Mouse (Mus musculus): ENCODE measurements around the gene Cdkn3.
"Not testable (repeated sequence)": the region's sequence is repeated elsewhere in the genome, so short reads cannot be mapped to it uniquely, and the experiment has no call there.

Cdkn3 gene

DNA sequence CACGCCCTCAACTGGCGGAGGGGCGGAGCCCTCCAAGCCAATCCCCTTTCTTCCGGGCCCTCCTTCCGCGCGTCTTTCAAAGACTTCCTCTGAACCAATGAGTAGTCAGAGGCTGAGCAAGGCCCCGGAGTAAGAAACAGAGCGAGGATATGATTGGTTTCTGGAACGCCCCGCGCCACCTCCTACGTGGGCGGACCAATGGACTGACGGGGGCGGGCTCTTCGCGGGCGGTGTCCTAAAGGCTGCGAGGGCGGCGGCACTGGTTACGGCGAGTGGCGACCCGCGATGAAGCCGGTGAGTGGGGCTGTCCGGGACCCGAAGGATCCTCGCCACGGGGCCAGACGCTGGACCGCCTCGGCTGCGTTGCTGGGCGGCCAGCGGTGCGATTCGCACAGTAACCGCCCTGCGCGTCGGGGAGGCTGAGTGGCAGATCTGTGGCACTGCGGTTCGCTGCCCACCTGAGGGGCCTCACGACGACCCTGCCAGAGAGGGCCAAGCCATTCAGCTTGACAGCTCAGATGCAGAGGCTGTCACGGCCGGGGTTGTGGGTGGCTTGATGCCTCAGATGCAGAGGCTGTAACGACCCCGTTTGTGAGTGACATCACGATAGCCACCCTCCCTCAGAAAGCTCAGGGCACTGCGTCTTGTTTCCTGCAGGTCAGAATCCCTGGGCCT, at the start of gene Cdkn3:
Gene Cdkn3, plus strand, starts transcription at position 187 of the 675 bp plus-strand sequence.
- DNase-seq (ENCODE audit: low read depth, low spot score), result peak; percentile 88

DNA sequence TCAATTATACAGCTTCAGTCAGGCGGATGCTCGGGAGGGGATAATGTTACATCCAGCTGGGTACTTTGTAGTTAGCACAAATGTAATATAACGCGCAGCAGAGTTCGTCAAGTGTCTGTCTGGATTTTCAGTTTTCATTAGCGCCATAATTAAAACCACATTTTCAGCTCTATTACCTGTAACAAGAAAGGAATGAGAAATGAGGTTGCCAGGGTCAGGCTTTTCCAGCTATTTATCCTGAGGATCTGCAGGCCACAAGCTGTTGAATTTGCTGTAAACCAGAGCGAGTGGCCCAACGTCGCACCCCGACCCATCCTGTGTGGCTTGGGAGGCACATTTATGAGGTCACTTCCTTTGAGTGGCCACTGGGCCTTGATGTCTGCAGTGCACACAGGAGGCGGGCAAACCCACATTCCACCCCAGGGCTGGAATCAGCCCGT, 41.8 kb upstream of the Cdkn3 start:
- no peak for DNase-seq (ENCODE audit: low read depth, low spot score)

DNA sequence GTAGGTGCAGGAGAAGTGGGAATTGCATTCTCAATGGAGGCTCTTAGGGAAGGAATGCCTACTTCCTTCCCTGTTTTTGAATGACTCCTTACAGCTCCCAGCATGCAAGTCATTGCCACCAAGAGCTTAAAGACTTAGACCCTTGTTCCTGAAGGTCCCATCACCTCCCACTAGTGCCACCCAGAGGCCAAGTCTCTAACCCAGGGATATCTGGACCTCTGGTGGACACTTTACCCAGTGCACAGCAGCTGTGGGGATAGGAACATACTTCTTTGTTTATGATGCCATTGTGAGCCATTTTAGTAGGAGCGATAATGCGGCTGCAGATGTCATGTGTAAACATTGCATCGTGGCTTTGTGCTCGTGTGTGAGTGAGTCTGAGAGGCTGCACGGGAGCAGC, 38.3 kb upstream of the Cdkn3 start:
- no peak for DNase-seq (ENCODE audit: low read depth, low spot score)

DNA sequence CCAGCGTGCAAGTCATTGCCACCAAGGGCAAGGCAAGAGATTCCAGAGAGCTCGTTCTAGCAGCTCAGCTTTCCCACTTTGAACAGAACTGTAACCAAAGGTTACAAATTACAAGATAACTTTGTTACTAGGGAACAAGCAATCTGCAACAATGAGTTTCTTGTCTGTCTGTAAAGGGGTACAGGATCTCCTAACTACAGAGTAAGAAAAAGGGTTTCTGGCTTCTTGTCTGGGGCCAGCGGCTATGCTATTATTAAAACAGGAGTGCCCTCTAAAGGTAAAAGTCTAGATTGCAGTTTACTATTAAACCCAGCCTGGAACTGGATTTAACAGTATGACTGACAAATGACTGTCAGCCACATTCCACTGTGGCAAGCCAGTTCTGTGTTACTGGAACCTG, 36.5 kb upstream of the Cdkn3 start:
- DNase-seq (ENCODE audit: low read depth, low spot score), result peak; percentile 32

- DNase-seq (ENCODE audit: low read depth, low spot score), result no peak
These were observed 35.4 kb upstream of the Cdkn3 start for GRCm38 (mm10) chr14:46724941-46725340.

DNA sequence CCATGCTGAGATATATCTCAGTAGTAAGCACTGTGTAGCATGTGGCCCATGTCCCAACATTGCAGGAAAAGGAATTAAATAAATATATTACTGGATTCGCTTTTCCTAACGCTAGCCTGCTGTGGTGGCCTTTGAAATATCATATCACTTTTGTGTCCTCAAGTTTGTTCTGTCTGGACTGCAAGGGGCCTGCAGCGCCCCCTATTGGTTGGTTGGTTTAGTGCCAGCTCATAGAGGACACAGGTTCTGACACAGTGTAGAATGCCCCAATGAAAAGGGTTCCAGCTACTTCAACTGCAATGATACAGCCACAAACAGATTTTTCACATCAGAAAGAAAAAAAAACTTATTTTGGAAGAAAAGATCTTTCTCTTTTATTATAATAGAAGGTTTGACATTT, 34.6 kb upstream of the Cdkn3 start:
- no peak for DNase-seq (ENCODE audit: low read depth, low spot score)

GRCm38 (mm10) chr14:46734262-46734661, 26.1 kb upstream of the Cdkn3 start:
- no peak for DNase-seq (ENCODE audit: low read depth, low spot score)

DNA sequence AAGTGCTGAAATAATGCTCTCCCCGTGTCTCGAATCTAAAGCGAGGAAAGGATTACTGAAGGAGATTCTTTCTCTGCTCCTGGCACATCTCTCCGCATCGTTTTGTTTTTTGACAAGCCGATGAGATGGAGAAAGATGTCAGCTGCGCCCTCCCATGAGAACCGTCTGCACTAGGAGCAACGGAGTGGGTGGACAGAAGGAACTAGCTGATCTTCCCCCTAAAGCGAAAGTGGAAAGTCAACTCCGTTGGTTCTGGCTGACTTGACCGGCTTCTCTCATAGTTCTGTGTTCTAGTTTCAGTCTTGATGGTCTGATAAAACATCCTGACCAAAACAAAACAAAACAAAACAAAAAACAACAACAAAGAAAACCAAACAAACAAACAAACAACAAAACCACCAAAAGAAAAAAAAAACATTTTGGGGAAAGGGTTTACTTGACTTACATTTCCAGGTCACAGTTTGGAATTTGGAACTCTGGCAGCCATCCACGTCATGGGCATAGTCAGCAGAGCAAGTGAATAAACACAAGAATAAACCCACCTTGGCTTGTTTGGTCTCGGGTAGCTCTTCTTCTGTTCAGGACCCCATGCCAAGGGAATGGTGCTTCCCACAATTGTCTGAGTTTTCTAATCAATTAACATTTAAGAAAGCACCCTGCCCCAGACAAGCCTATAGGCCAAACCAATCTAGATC, 25.4 kb upstream of the Cdkn3 start:
- no peak for DNase-seq (ENCODE audit: low read depth, low spot score)

DNA sequence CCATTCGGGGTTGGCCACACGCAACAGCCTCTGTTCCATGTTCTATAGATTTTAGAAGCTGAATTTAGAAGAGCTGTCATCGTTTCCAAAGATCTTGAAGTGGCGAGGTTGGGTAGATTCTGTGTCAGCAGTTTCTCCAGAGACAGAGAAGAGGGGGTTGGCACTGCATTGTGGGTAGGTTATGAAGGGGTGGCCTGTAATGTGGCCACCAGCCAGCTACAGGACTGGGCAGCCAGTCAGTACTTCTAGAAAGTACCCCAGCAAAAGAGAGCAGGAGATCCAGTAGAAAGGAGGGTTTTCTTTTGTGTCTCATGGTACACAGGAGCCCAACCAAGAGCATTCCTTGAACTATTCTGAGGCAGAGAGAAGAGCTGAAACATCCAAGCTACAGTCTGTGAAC, 24.0 kb upstream of the Cdkn3 start:
- no peak for DNase-seq (ENCODE audit: low read depth, low spot score)

GRCm38 (mm10) chr14:46737346-46737745, 23.0 kb upstream of the Cdkn3 start:
- not testable (repeated sequence) for DNase-seq (ENCODE audit: low read depth, low spot score)

GRCm38 (mm10) chr14:46742674-46743073, 17.7 kb upstream of the Cdkn3 start:
- no peak for DNase-seq (ENCODE audit: low read depth, low spot score)

DNA sequence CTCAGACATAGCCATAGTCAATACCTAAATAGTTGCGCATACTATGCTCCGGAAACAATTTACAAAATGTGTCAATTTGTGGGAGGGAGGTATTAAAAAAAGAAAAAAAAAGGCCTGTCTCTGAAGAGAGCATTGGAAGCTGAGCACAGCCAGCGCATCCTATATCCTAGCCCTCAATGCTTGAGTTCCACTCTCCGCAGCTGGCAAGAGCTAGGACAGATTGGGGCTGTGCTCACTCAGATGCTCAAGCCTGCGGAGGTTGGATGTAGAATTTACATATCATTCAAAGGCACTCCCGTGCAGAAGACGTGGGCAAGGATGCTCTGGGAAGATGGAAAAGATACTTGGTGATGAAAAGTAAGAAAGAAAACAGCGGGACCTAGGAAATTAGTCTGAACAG, 14.9 kb upstream of the Cdkn3 start:
- no peak for DNase-seq (ENCODE audit: low read depth, low spot score)

- not testable (repeated sequence) for DNase-seq (ENCODE audit: low read depth, low spot score)
These were observed 6.0 kb upstream of the Cdkn3 start for GRCm38 (mm10) chr14:46754371-46754770.

GRCm38 (mm10) chr14:46755851-46756250, 4.5 kb upstream of the Cdkn3 start:
- DNase-seq (ENCODE audit: low read depth, low spot score), result no peak

GRCm38 (mm10) chr14:46757736-46758135, 2.6 kb upstream of the Cdkn3 start:
- no peak for DNase-seq (ENCODE audit: low read depth, low spot score)

DNA sequence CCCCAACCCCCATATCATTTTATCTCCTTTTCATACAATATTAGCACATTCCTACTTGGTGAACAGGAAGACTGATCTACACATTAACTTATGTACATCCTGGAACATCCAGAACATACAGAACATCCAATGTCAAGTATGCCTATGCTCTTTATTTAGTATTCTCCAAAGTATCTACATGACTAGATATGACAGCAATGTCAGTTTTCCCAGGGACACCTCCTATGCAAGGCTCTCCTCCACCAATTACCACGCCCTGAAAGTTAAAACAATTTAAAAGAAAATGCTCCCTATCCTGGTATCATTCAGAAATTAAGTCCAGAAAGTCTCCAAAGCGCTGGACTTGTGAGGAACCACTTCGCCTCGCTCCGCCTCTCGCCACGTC, 379 bp upstream of the Cdkn3 start:
- no peak for DNase-seq (ENCODE audit: low read depth, low spot score)

GRCm38 (mm10) chr14:46761186-46761585, 845 bp downstream of the Cdkn3 start:
- no peak for DNase-seq (ENCODE audit: low read depth, low spot score)

GRCm38 (mm10) chr14:46767116-46767515, 6.8 kb downstream of the Cdkn3 start:
- peak; percentile 27 for DNase-seq (ENCODE audit: low read depth, low spot score)

- DNase-seq (ENCODE audit: low read depth, low spot score), result no peak
These were observed 9.7 kb downstream of the Cdkn3 start for GRCm38 (mm10) chr14:46770036-46770435.

DNA sequence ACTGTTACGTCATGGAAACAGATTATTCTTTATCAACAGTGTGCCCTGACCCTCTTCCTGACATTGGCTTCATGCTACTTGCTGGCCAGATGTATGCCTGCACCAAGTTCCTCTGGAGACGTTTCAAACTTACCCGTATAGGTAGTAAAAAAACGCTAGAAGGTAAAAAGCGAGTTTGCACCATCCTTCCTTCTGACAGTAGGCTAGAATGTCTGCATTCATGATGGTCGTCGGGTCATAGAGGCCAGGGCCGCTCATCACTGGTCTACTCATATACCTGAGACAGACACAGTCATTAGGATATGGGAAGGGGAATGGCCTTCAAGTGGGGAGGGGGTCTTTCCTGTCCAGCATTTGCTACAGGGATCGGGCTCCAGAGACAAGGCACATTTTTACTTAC, 18.4 kb downstream of the Cdkn3 start:
- no peak for DNase-seq (ENCODE audit: low read depth, low spot score)

DNA sequence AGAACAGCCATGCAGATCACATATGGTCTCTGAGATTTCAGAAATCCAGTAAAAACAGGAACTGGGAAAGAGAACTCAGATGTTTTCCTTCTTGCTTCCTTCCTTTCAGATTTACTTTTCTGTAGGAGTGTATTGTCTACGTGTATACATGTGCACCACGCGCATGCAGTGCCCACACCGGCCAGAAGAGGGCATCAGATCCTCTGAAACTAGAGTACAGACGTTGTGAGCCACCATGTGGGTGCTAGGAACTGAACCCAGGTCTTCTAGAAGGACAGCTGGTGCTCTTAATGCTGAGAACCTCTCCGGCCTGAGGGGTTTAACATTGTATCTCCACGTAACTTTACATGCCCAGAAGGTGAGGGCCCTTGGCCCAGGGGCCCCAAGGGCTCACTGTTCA, 18.9 kb downstream of the Cdkn3 start:
- DNase-seq (ENCODE audit: low read depth, low spot score), result no peak

DNA sequence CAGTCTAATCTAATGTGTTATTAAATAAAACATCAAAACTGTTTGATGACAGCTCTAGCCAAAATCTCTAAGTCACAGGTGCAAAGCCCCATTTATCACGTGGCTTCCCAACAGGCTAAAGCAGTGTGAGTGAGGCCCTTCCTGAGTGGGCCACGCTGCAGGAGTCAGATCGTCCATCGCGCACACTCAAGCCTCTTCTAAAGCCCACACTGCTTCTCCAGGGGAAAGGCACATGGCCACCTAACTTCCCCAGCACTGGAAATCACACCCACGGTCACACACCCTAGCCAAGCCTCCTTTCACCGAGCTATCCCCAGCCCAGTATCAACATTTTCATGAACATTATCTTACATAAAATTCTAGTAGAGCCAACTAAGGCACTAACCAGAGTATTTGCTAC, 20.7 kb downstream of the Cdkn3 start:
- no peak for DNase-seq (ENCODE audit: low read depth, low spot score)

GRCm38 (mm10) chr14:46782187-46782828, 22.0 kb downstream of the Cdkn3 start:
- DNase-seq (ENCODE audit: low read depth, low spot score), result no peak

Measured in telencephalon, adult 2 months (tissue).